Mouse (Mus musculus) CH12F3 (cell line): Measurements from ENCODE around the gene Cox6a1.

ENCODE experiments used
- in situ Hi-C: fragments of 300-500 bp; cut with MboI; formaldehyde crosslinking; loops from 2 replicates; pipeline ENCODE4 v1.14.3; 2020; ENCODE audit warnings: low sequenced_read_pairs

Cox6a1 gene

DNA sequence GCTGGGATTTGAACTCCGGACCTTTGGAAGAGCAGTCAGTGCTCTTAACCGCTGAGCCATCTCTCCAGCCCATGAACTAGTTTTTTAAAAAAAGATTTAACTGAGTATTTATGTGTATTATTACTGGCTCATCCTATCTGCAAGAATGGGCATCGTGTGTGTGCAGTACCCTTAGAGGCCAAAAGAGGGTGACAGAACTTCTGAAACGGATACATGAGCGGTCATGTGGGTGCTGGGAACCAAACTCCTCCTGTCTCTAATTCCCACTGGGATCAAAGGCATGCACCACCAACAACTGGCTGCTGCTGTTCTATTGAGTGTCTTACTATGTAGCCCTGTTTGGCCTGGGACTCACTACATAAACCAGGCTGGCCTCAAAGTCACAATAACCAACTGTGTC lies 2.6 kb upstream of the Cox6a1 start:
- in situ Hi-C loops = no loop called here

DNA sequence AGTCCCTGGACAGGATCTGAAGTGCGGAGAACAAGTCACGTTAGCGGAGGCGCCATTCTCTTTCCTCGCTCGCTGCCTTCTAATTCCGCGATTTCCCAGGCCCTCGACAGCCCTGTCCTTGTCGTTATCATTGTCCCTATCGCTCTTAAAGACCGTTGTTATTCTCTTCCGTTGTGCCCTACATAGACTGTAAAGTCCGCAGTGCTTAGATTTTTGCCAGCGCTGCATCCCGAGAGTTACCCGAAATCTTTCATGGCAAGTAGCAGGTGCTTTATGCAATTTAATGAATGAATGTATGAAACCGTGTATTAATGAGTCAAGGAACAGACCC lies 409 bp upstream of the Cox6a1 start:
- in situ Hi-C loops = no loop called here

DNA sequence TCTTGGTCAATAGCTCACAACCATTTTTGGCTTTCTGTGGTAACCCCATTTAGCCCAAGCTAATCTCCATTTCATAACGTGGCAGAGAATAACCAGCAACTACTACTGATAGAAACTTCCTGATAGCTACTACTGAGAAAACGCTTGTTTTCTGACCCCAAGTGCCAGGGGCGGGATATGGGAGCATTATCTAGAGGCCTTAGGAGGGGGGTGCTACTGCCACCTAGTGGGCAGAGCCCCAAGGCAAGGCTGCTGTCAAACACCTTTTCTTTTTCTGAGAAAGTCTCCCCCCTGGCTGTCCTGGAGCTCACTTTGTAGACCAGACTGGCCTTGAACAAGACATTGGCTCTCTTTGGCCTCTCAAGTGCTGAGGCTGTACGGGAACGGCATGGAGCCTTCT lies 1.2 kb downstream of the Cox6a1 start:
- in situ Hi-C loops = no loop called here

DNA sequence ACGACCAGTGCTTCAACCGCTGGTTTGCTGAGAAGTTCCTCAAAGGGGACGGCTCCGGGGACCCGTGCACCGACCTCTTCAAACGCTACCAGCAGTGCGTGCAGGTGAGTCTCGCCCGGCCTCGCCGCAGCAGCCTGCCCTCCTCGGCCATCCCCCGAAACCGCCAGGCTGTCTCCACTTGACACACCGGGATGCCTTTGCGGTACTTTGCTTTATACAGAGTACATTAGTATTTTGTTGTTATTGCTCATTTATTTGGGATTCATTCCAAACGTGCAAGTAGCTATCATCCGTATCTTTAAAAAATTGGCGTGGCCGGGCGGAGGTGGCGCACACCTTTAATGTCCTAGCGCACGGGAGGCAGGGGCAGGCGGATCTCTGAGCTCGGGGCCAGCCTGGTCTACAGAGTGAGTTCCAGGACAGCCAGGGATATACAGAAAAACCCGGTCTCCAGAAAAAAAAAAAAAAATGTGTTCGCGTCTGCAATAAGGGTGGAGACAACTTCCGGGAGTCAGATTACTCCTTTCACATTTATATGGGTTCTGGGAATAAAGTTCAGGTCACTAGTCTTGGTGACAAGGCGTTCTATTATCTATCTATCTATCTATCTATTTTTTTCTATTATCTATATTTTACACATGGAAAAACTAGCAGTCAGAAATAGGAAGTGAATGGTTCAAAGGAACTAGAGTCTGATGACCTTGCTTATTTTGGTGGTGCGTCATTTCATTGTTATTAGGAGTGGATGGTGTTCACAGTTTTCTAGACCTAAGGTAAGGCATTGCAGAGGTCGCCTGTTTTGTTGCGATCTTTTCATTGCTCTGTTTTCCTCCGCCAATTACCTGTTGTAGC lies 7.2 kb downstream of the Cox6a1 start:
- in situ Hi-C loops = no loop called here

DNA sequence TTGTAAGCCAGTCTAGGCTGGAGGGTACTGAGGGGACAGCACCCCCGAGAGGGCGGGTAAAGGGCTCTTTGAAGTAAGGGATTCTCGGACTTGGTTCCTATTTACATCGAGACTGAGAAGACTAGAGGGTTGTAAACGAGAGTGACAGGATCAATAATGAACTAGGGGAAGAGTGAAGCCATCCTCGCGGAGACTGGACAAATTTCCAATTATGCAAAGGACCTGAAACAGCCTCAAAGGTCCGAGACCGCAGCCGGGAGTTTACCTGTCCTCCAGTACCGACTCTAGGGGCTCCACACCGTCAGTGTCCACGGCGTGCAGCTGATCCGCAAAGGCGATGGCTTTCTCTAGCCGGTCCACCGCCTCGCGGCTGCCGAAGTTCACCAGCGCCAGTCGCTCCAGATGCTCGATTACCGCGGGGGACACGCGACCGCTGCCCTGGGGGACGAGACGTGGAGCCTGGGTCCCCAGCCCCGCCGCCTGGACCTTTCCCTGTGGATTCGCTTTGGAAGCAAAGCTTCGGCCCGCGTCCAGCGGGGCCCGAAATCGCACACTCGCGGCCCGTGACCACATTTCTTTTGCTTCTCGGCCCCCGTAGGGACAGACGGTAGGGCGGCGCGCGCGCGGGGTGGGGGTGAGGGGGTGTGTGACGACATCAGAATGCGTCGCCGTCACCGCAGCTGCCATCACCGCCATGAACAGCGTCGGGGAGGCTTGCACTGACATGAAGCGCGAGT lies 8.0 kb downstream of the Cox6a1 start, which contains the start of the genes Gatc and Triap1:
Gatc (minus strand) TSS at position 602 of the 737 bp plus-strand sequence.
Triap1 (plus strand) TSS at position 649 of the 737 bp plus-strand sequence.
- in situ Hi-C loops = no loop called here

DNA sequence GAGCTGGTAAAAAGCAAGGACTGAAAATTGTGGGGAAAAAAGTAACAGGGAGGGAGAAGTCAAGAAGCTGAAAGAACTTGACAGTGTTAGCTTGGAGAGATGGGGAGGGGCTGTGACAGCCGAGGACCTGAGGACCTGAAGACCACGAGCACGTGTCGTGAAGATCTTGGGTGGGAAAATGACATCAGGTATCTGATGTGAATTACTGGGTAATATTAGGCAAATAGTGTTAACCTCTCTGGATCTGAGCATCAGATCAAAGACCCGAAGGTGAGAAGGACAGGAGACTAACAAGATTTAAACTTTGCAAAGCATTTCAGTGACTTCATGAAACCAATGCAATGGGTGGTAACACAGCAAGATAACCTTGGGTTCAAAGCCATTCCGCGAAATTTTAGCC lies 8.8 kb downstream of the Cox6a1 start:
- in situ Hi-C loops = no loop called here

DNA sequence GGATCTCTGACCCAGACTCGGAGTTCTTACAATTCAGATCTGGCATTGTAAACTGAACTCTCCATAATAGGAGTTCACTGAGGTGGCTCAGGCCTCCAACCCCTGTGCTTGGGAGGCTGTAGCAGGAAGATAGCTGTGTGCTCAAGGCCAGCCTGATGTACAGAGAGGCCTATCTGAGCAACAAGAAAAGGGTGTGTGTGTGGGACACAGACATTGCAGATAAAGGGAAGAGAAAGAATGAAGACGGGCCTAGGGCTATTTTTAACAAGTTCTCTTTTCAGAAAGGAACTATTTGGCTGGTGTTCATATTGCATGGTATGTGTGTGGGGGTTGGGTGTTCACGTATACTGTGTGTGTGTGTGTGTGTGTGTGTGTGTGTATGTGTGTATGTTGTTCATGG lies 15.2 kb downstream of the Cox6a1 start:
- in situ Hi-C loops = no loop called here

DNA sequence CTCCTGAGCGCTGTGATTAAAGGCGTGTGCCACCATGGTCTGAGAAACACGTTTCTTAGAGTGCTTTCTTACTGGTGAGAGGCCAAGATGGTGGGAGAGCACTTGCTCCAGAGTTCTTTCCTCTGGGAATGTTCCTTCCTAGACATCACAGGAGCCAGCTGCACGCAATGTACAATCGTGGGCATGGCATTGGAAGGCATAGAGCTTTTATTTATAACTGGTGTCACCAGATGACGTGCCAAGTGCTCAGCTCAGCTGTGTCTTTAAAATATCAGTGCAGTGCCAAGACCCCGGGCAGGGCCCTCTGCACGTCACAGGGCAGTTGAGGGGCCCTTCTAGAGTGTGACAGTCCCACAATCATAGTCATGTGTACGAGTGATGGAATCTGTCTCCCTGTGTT lies 17.8 kb downstream of the Cox6a1 start:
- in situ Hi-C loops = no loop called here

DNA sequence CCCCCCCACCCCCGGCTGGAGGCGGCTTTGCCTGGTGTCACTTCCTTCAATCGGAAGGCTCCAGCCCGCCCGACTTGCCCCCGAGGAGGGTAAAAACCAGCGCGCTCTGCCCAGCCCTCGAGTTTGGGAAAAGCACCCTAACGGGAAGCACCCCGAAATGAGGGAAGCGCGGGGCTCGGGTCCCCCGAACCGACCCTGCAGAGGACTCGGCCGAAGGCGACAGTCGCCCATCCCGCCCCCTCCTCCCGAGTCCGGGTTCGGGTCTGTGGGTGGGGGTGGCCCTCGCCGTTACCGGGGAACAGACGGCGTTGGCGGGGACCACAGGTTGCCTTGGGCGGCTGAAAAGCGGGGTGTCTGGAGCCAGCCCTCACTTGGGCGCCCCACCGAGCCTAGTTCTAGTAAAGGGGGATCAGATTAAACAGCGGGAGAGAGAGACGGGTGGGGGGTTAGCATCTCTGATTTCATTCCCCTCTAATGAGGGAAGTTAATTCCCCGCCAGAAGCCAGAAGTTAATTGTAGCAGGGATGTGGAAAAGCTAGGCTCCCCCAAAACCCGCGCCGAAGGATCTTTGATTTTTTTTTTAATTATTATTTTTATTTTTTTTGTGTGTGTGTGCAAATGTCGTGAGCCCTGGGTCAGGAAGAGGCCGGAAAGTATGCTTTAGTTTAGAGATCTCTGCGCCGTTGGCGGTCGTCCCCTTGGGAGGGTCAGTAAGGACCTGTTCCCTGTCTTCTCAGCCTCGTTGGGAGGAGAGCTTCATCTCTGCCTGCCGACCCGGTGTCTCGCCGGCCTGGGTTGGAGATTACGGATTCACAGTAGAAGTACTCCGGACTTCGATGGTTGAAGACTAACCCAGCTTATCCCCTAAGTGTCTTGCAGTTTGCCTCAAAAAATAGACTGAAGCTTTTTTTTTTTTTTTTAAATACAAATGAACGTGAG lies 20.9 kb downstream of the Cox6a1 start:
- in situ Hi-C loops = no loop called here

DNA sequence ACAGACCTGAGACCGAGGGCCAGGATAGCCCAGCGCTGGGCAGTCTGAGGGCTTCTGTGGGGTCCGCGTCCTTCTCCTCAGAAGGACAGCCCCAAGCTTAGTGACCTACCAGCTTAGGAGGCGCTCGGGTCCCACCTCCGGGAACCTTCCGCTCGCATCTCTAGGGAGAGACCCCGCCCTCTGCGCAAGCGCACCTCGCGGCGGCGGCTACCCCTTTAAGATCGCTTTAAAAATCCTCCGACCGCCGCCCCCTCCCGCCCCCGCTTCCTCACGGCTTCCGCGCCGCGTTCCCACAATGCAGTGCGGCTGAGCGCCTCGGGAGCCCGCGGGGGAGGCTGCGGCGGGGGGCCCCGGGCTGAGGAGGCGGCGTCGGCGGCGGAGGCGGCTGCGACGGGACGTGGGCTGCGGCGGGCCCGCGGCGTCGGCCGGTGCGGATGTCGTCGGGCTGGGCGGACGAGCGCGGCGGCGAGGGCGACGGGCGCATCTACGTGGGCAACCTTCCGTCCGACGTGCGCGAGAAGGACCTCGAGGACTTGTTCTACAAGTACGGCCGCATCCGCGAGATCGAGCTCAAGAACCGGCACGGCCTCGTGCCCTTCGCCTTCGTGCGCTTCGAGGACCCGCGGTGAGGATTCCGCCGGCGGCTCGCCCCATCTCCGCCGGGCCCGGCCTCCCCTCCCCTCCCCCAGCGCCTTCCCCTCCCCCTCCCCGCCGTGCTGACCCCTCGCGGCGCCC lies 21.7 kb downstream of the Cox6a1 start, which contains the start of gene Srsf9:
Srsf9 (plus strand) TSS at position 303 of the 735 bp plus-strand sequence.
- in situ Hi-C loops = no loop called here

DNA sequence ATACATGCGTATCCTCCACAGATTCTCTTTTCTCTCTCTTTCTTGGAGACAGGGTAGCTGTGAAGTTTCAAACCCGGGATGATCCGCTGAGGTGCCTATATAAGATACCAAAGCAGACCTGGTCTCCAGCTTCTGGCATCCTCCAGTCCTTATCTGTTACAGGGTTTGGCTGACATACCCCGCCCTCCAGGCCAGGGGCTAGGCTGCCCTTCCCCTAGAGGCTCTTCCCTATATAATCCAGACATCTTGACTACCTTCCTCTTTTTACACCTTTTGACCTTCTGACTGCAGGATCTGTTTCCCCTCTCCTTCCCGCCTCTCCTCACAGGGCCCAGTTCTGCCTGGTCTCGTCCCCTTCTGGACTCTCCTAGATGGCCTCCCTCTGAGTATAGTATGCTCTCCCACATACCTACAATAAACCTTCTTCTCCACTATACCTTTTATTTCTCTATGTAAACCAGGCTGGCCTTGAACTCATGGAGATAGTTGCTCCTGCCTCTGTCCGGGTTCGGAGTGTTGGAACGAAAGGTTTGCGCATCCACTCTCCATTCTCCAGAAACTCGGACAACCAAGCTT lies 22.4 kb downstream of the Cox6a1 start:
- in situ Hi-C loops = no loop called here

DNA sequence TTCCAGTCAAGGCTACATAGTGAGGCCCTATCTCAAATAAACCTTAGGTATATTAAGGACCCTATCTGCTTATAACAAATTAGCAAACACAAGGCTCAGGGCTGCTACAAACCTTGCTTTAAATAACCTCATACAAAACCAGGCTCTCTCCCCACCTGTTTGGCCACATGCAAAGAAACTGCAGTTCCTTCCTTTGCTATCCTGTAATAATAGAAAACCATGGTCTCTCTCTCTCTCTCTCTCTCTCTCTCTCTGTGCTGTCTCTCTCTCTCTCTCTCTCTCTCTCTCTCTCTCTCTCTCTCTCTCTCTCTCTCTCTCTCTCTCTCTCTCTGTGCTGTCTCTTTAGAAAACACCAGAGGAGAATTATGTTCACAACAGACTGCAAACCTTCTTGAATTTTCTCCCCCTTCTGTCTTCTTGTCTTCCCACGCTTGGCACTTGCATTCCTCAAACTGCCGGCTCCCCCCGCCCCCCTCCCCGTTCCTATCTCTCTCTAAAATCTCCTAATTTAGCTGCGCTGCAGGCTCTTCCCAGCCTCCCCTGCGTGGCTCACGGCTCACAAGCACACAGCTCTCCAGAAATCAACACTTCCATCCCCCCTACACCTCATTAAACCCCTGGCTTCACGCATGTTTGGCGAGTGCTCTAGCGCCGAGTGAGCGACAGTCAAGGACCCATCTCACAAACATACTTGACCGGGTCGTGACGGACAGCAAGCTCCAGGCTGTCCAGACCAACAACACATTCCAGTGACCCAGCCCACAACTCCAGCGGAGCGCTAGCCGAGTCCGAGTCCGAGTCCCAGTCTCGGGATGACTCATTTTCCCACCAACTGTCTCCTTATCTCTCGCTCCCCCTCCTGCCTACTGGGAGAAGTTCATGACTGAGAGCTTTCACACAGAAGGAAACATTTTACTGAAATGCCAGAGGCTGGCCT lies 29.5 kb downstream of the Cox6a1 start:
- in situ Hi-C loops = no loop called here

DNA sequence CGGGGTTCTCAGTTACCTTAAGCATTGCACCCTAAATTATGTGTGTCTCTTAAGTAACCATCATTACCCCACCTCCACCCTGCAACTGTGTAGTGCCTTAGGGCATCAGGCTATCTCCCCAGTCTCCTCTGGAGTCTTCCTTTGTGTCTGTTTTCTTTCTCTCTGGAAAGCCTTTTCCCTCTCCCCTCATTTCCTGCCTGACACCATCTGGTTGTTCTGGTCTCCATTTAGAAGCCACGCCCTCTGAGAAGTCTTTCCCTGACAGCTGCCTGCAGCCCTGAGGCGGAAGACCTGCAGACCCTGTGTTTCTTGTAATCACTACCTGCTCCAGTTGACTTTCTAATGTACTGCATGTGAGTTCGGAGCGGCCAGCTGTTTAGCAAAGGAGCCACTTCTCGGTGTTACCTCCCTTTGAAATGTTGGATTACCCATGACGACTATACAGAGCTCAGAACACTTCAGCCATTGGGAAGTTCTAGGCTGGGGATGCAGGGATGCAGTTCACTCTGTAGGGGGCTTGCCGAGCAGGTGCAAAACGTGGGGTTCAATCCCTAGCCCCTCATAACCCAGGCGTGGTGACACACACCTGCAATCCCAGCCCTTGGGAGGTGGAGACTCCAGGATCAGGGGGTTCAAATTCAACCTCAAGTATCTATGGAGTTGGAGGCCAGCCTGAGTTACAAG lies 31.0 kb downstream of the Cox6a1 start:
- in situ Hi-C loops = no loop called here

DNA sequence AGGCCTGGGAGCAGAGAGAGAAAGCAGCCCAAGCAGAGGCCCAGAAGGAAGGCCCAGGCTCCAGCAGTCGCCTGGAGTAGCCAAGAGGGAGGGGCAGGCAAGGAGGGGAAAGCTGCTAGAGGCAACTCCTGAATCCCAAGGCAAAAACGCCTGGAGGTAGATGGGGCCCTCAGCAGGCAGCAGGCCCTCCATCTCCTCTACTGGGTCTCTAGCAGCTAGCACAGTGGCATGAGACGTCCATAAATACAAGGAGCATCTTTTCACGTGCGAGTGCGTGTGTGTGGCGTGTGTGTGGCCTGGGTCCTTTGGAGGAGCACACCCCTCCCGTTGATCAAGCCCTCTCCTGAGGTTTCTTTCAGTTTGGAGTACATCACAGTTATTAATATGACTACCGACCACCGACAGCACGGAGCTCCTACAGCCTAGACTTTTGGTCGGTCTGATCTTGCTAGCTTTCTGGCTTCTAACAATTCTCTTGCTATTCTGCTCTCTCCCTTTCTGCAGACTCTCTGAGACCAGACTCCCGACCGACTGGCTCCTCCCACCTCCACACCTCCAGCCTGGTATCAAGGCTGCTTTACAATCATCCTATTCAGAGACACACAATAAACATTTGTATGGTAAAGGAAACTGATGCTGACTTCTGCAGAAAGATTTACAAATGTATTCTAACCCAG lies 31.7 kb downstream of the Cox6a1 start:
- in situ Hi-C loops = no loop called here

DNA sequence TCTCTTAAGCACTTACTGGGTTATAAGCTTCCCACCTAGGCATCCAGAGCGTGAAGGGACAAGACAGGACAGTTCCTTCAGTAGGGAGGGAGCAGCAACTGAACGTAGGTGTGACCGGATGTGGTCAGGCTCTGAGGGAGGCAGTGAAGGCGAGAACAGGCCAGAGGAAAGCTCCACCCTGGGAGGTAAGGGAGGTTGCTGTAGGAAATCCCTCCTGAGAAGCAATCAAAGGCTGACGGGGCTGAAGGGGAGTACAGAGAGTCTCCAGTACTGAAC lies 35.2 kb downstream of the Cox6a1 start:
- in situ Hi-C loops = no loop called here

DNA sequence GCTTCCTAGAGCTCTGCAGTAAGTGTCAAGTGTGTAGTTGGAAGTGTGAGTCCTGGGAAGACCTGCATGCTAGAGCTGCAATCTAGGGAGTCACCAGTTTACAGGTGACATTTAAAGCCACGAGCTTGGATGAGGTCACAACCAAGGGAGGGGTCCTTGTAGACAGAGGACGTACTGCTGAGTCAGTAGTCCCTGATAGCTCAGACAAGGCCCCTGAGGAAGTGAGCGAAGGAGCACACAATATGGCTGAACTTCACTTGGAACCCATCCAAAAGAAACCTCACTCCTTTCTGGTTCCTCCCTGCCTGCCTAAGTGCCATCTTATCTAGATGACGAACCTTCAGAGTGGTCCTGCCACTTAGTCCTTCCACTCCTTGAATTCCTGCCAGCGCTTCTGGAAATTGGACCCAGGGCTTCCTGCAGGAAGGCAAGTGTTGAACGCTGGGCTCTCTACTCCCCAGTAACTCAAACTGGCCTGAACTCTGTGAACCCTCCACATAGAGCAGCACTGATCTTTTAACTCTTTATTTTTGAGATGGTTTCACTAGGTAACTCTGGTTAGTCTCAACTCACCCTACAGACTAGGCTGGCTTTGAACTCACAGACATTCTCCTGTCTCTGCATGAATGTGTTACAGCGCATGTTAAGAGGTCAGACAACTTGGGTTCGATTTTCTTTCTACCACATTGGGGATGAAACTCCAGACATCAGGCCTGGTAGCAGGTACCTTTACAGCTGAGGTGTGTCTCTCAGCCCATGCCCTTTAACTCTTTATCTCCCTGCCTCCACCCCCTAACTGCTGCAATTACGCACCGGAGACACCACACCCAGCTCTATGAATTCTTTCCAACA lies 35.7 kb downstream of the Cox6a1 start:
- in situ Hi-C loops = no loop called here

DNA sequence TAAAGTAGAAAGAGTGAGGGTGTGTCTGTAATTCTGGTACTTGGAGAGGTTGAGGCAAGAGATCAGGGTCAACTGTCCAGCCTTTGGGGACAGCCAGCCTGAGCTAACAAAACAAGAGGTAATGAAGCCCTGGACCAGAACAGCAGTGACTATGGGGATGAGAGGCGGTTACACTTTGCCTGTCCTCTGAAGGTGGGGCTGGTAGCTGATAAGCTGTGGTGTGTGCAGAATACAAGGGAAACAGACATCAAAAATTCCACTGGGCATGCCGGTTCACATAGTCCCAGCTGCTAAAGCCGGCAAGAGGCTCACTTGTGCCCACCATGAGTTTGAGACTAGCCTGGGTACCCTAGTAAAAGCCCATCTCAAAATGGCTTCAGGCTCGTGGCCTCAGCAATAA lies 36.4 kb downstream of the Cox6a1 start:
- in situ Hi-C loops = no loop called here
